Mouse (Mus musculus): ENCODE results near the gene Pitpnm1. TPM values are rescaled to one million over a fixed set of nuclear protein-coding genes. Genes with fewer than 3 reads are reported as not detected.

Pitpnm1 gene
- polyA plus RNA-seq, 1 experiment from 2014 or later: 6.4 TPM

DNA sequence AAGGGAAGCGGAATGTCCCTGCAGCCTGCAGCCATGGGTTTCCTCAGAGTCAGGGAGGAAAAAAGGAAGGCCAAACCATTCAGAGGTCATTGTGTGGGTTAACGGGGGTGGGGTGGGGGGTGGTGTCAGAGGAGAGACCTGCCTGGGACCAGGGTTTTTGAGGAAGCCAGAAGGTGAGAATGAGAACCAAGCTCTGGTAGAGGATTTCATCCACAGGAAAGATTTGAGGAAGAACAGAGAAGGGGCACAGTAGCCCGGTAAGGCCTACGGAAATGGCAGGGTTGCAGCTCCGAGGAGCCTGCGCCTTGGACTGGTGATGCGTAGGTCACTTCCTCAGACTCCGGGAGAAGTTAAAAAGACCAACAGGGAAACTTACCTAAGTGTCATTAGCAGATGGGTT, 29.0 kb upstream of the Pitpnm1 start:
- Histone ChIP-seq H3K9me3 (no peaks in the 10 kb centered on the region), H3K4me2 (no peak overlapping the region), H3K4me1 (no peaks in the 10 kb centered on the region), H3K27me3 (no peaks in the 10 kb centered on the region; the same call in 1 of the 2 replicates), H3K27ac (no peak overlapping the region), H3K4me3 (no peak overlapping the region), H3K36me3 (no peaks in the 10 kb centered on the region), H3K9ac (no peak overlapping the region)
- no peak for ATAC-seq (ENCODE audit: insufficient number of reproducible peaks, insufficient read depth, low FRiP score, low TSS enrichment, low read depth)
- WGBS: 77% methylated on average over 8 of the region's 8 CpGs

DNA sequence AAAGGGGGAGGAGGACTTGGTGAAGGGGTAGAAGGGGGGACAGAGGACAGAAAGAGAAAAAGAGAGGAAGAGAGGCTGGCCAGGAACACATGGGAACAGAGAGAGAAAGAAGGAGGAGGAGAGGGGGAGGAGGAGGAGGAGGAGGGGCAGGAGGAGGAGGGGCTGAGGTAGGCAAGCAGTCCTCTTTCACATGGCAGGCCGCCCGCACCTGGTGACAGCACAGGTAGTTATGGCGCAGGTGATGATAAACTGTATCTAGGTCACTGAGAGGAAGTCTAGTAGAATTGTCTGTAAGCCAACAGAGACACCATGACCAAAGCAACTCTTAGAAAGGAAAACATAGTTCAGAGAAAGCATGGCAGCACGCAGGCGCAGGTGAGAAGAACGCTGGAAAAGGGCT, 28.4 kb upstream of the Pitpnm1 start:
- Histone ChIP-seq H3K4me3 (no peak overlapping the region), H3K9ac (no peak overlapping the region), H3K27me3 (no peaks in the 10 kb centered on the region; the same call in 1 of the 2 replicates), H3K4me1 (no peaks in the 10 kb centered on the region), H3K9me3 (no peaks in the 10 kb centered on the region), H3K27ac (no peak overlapping the region), H3K4me2 (no peak overlapping the region), H3K36me3 (no peaks in the 10 kb centered on the region)
- ATAC-seq (ENCODE audit: insufficient number of reproducible peaks, insufficient read depth, low FRiP score, low TSS enrichment, low read depth): no peak
- 92% methylated on average over 6 of the region's 6 CpGs for WGBS

- Histone ChIP-seq H3K9ac (no peak overlapping the region), H3K4me3 (no peak overlapping the region), H3K36me3 (no peaks in the 10 kb centered on the region), H3K9me3 (no peaks in the 10 kb centered on the region), H3K27me3 (no peaks in the 10 kb centered on the region; the same call in 1 of the 2 replicates), H3K4me1 (no peaks in the 10 kb centered on the region), H3K4me2 (no peak overlapping the region), H3K27ac (no peak overlapping the region)
- WGBS: 78% methylated on average over 6 of the region's 6 CpGs
- ATAC-seq (ENCODE audit: insufficient number of reproducible peaks, insufficient read depth, low FRiP score, low TSS enrichment, low read depth): no peak
Measured at GRCm38 (mm10) chr19:4072706-4073424, 26.9 kb upstream of the Pitpnm1 start.

GRCm38 (mm10) chr19:4075531-4075930, 24.3 kb upstream of the Pitpnm1 start:
- H3K9me3 ChIP-seq: no peaks in the 10 kb centered on the region
- H3K4me3 ChIP-seq: no peak overlapping the region
- no peak overlapping the region for H3K9ac ChIP-seq
- H3K27me3 ChIP-seq: no peaks in the 10 kb centered on the region
- no peaks in the 10 kb centered on the region for H3K4me1 ChIP-seq
- H3K36me3 ChIP-seq: no peaks in the 10 kb centered on the region
- no peak for ATAC-seq (ENCODE audit: insufficient number of reproducible peaks, insufficient read depth, low FRiP score, low TSS enrichment, low read depth)
- 83% methylated on average over 1 of the region's 1 CpGs for WGBS
- H3K4me2 ChIP-seq: no peak overlapping the region
- no peak overlapping the region for H3K27ac ChIP-seq

- WGBS: 69% methylated on average over 1 of the region's 1 CpGs
- 0 out of 2 replicates have a peak, but pooled peaks cover 6% of the 10 kb centered on the region for H3K27me3 ChIP-seq
Measured at GRCm38 (mm10) chr19:4079594-4079993, 20.2 kb upstream of the Pitpnm1 start.

DNA sequence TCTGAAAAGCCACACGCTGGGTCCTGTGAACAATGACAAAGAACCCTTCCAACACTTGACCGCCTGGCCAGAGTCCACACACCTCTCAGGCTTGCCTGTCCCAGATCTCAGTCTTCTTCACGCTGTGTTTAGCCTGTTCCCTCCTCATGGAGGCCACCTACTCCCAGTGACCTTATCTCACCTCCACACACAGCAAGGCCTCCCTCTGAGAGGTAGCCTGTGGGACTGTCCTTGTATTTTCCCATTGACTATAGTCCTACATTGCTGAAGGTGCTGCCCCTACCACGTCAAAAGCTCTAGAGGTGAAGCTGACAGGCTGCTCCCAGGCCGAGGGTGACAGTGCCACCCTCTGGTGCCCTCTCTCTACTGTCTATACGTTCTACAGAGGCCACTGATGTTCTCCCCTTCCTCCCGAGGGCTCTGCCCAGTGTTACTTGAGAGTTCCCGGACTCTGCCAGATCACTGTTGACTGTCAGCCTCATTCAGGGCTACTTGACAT, 19.2 kb upstream of the Pitpnm1 start:
- H3K27me3 ChIP-seq: 0 out of 2 replicates have a peak, but pooled peaks cover 7% of the 10 kb centered on the region
- H3K4me2 ChIP-seq: no peak overlapping the region
- H3K9ac ChIP-seq: no peak overlapping the region
- 0 out of 2 replicates have a peak, but pooled peaks cover 3% of the 10 kb centered on the region for H3K4me1 ChIP-seq
- 67% methylated on average over 8 of the region's 8 CpGs for WGBS
- ATAC-seq (ENCODE audit: insufficient number of reproducible peaks, insufficient read depth, low FRiP score, low TSS enrichment, low read depth): no peak
- H3K27ac ChIP-seq: no peak overlapping the region
- H3K4me3 ChIP-seq: no peak overlapping the region
- no peaks in the 10 kb centered on the region for H3K9me3 ChIP-seq
- H3K36me3 ChIP-seq: no peaks in the 10 kb centered on the region

More at GRCm38 (mm10) chr19:4079594-4079993, 20.2 kb upstream of the Pitpnm1 start:
- Histone ChIP-seq H3K36me3 (no peaks in the 10 kb centered on the region), H3K4me3 (no peak overlapping the region), H3K9ac (no peak overlapping the region), H3K4me1 (0 out of 2 replicates have a peak, but pooled peaks cover 3% of the 10 kb centered on the region), H3K9me3 (no peaks in the 10 kb centered on the region), H3K4me2 (no peak overlapping the region), H3K27ac (no peak overlapping the region)
- ATAC-seq (ENCODE audit: insufficient number of reproducible peaks, insufficient read depth, low FRiP score, low TSS enrichment, low read depth): no peak

DNA sequence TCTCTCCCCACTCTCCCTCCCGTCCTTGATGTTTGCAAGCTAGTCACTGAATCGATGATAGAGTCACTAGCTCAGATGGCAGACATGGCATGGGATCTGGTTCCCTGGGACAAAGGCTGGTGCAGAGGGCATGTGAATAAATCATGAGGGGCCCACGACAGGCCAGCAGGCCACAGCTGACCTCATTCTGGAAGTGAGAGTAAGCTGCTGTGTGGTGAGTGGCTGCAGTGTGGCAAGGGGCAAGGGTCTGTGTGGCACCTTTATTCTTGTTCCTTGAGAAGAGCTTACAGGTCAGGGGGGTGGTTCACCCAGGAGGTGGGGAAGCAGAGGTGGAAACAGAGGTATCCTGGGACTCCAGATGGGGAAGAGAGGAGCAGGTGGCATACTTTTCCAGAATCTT, 18.4 kb upstream of the Pitpnm1 start, which contains the start of gene Cabp2:
TSS of gene Cabp2 (plus strand) at position 185 of the 400 bp plus-strand sequence.
- Histone ChIP-seq H3K36me3 (no peaks in the 10 kb centered on the region), H3K4me2 (no peak within 1 kb of the TSS), H3K4me3 (no peak within 1 kb of the TSS), H3K27ac (no peak within 1 kb of the TSS), H3K27me3 (0 out of 2 replicates have a peak, but pooled peaks cover 7% of the 10 kb centered on the region), H3K9ac (no peak within 1 kb of the TSS), H3K9me3 (no peaks in the 10 kb centered on the region), H3K4me1 (0 out of 2 replicates have a peak, but pooled peaks cover 3% of the 10 kb centered on the region)
- 70% methylated on average over 3 of the region's 3 CpGs for WGBS
- no peak for ATAC-seq (ENCODE audit: insufficient number of reproducible peaks, insufficient read depth, low FRiP score, low TSS enrichment, low read depth)

DNA sequence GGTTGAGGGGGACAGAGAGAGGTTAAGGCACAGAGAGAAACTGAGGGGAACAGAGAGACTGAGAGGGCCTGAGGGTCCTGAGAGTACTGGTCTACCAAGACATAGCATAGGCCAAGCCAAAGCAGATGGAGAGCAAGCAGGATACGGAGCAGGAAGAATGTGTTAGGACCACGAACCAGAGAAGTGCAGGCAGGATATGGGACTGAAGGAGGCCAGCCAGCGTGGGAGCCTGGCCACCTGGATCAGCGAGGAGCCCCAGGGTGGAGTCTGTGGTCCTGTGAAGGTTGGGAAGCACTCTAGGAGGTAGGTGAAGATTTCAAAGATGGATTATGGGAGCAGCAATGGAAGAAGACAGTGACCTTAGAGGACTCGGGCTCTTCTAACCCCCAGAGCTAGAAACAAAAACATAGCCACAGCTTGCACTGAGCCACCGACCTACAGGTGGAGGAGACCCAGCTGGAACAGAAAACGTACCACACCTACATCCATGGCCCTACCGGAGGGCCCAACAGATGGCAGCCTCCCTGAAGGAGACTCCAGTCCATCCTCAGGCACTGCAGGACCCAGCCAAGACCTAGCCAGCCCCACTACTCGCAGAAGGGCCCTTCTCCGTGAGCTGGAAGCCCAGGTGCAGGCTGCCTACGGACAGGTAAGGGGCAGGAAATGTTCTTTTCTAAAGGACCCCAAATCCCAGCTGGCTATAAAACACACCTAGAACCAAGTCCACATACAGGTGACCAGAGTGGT, 17.4 kb upstream of the Pitpnm1 start:
- 77% methylated on average over 11 of the region's 11 CpGs for WGBS

DNA sequence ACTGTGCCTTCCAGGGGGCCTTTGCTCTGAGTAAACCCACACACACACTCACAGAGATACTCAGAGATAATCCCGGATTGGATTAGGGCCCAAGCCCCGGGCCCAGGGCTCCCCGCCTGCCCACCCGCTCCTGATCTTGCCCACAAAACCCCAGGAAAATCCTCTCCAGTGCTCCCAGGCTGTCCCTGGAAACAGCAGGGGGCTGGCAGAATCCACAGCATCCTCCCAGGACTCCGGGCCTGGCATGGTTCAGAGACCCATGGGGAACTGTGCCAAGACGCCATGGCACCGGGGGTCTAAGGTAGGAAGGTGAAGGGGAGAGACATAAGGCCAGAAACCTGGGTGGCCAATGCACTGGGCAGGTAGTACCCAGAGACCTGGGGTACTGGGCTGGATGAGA, 16.5 kb upstream of the Pitpnm1 start:
- no peak overlapping the region for H3K27ac ChIP-seq
- 78% methylated on average over 7 of the region's 7 CpGs for WGBS
- H3K4me3 ChIP-seq: no peak overlapping the region
- no peaks in the 10 kb centered on the region for H3K9me3 ChIP-seq
- H3K36me3 ChIP-seq: no peaks in the 10 kb centered on the region
- 0 out of 2 replicates have a peak overlapping the region, but pooled peaks have one; percentile 32 for H3K9ac ChIP-seq
- 0 out of 2 replicates have a peak, but pooled peaks cover 7% of the 10 kb centered on the region for H3K27me3 ChIP-seq
- no peak for ATAC-seq (ENCODE audit: insufficient number of reproducible peaks, insufficient read depth, low FRiP score, low TSS enrichment, low read depth)
- no peak overlapping the region for H3K4me2 ChIP-seq
- H3K4me1 ChIP-seq: 0 out of 2 replicates have a peak, but pooled peaks cover 3% of the 10 kb centered on the region

More for the DNA sequence above, 17.4 kb upstream of the Pitpnm1 start:
- Histone ChIP-seq H3K9me3 (no peaks in the 10 kb centered on the region), H3K27ac (no peak overlapping the region), H3K9ac (no peak overlapping the region), H3K36me3 (no peaks in the 10 kb centered on the region), H3K4me2 (no peak overlapping the region), H3K4me3 (no peak overlapping the region), H3K4me1 (0 out of 2 replicates have a peak, but pooled peaks cover 3% of the 10 kb centered on the region), H3K27me3 (0 out of 2 replicates have a peak, but pooled peaks cover 7% of the 10 kb centered on the region)
- ATAC-seq (ENCODE audit: insufficient number of reproducible peaks, insufficient read depth, low FRiP score, low TSS enrichment, low read depth): no peak

GRCm38 (mm10) chr19:4083826-4084225, 16.0 kb upstream of the Pitpnm1 start:
- Histone ChIP-seq H3K27ac (no peak overlapping the region), H3K4me1 (0 out of 2 replicates have a peak, but pooled peaks cover 3% of the 10 kb centered on the region), H3K4me2 (no peak overlapping the region), H3K9me3 (no peaks in the 10 kb centered on the region), H3K4me3 (no peak overlapping the region), H3K36me3 (no peaks in the 10 kb centered on the region), H3K27me3 (0 out of 2 replicates have a peak, but pooled peaks cover 7% of the 10 kb centered on the region), H3K9ac (no peak overlapping the region; the same call in 1 of the 2 replicates)
- no peak for ATAC-seq (ENCODE audit: insufficient number of reproducible peaks, insufficient read depth, low FRiP score, low TSS enrichment, low read depth)
- WGBS: 29% methylated on average over 8 of the region's 8 CpGs

DNA sequence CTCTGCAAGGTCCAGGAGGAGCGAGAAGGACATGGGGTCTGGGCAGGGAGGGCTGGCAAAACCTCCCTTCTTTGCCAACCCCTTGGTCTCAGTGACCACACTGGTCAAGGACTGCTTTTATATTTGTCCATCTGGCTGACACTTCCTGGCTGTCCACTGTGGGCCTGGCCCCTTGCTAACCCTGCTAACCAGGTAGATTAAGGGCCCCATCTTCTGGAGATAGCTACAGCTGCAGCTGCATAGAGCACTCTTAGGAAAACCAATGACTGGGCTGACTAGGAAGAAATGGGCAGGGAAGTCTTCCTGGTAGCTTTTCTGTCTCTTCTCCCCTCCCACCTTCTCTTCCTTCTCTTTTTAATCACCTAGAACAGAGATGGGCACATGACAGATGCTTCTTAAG, 14.8 kb upstream of the Pitpnm1 start:
- no peak for ATAC-seq (ENCODE audit: insufficient number of reproducible peaks, insufficient read depth, low FRiP score, low TSS enrichment, low read depth)
- Histone ChIP-seq H3K27me3 (0 out of 2 replicates have a peak, but pooled peaks cover 7% of the 10 kb centered on the region), H3K4me1 (0 out of 2 replicates have a peak, but pooled peaks cover 3% of the 10 kb centered on the region), H3K36me3 (no peaks in the 10 kb centered on the region), H3K9me3 (no peaks in the 10 kb centered on the region), H3K27ac (no peak overlapping the region), H3K4me3 (no peak overlapping the region), H3K9ac (no peak overlapping the region), H3K4me2 (no peak overlapping the region)
- WGBS: 93% methylated on average over 1 of the region's 1 CpGs
